Mouse (Mus musculus) kidney, postnatal 14 days (tissue): Measurements from ENCODE around the gene Gm11214.

ENCODE experiments used
- DNase-seq: peaks from one replicate; pipeline ENCODE4 v3.0.0; 2022; ENCODE audit warnings: mixed read lengths

Gene Gm11214

DNA sequence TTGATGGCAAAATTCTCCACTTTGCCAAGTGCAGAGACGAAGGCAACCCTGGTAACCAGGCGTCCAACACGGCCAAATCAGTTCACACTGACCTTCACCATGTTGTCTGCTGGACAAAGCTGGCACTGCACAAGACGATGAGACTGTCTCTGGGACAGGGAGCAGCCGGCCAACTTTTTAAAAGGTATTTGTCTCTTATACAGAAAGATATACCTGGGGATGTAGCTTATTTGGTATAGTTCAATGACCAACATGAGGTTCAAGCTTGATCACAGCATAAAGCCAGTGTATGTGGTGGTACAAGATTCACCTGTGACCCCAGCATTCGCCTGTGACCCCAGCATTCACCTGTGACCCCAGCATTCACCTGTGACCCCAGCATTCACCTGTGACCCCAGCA lies at the start of gene Gm11214:
Gene Gm11214 (minus strand): TSS at position 101 of the 400 bp plus-strand sequence.
- no peak for DNase-seq

DNA sequence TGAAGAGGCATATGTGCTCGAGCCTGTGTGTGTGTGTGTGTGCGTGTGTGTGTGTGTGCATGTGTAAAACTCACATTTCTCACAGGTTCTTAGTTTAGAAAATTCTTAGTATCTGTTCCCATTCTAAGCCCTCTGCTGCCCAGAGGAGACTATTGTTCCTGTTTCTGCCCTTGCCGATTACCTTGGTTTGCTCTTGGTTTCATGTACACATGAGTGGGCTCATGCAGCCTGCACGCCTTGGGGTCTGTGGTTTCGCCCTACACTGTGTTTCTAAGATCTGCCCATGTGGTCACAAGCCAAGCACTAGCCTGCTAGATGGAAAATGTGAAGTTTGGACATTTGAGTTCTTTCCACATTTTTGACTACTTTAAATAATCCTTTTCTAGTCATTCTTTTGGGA lies 48.7 kb upstream of the Gm11214 start:
- no peak for DNase-seq

DNA sequence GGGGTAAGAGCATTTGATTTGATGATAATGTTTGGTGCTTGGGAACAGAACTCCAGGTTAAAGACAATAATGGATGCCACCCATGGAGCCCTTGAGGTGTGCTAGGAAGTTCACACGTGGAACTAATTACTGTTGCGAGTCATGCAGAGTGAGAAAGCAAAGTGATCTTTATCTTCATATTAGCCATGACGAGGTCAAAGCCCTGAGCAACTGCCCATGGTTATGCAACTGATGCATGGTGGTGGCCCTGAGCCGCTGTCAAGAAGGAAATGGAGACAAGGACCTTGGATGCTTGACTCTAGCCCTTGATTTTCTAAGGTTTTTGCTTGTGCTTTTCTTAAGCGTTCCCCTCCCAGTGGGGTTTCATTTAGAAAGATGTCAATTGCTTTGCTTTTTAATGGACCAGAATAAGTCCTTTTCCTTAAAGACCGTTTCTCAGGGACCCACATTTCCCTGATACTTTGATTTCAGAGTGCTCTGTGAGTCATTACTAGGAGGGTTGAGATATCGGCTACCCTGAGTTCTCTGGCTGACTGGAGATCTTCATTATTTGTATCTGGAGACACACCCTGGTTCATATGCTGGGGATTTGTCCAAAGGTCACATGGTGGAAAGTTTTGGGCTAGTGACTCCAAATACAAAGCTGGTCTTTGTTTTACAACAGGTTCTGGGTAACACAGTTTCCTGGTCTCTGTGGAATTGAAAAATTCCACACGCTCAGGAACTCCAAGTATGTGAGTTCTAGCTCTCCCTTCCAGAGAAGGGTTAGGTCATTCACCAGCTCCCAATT lies 47.4 kb upstream of the Gm11214 start:
- no peak for DNase-seq

DNA sequence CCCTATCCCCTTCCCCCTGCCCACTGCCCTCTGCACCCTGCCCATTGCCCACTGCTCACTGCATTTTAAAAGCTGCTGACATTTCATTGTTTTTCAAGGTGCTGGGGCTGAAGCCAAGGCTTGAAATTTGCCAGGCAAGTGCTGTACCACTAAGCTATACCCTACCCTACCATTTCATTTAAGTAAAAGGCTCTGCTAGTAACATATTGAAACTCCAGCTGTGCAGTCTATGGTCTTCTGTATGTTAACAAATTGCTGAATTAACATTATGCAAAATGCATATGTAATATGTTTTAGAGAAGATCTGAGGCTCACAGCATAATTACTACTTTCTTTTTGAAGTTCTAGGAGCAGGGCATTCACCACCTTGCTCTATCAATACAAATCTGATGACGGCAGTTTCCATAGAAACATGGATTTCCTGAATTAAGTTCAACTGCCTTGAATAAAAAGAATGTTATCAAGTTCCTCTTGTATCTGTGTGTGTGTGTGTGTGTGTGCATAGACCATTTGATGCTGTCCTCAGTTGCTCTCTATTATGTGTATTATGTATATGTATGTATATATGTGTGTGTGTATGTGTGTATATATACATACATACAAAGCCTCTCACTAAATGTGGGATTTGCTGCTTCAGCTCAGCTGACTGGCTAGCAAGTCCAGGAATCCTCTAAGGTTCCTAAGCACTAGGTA lies 43.2 kb upstream of the Gm11214 start:
- DNase-seq, result no peak

DNA sequence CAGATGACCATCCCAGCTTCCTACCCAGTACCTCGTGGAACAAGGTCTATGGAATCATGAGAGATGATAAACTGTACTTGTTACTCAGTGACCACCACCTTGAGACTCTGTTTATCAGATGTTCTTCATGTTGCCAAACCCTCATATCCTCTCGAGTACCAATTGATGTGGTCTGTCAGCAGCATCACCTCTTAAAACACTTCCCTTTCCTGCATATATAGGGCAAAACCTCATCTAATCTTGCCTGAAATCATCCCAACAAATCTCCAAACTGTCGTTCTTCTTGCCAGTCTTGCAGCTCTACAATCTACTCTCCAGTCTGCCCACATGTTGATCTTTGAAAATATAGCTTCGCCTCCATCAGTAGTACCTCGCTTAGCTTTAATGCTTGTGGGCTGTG lies 41.1 kb upstream of the Gm11214 start:
- no peak for DNase-seq

DNA sequence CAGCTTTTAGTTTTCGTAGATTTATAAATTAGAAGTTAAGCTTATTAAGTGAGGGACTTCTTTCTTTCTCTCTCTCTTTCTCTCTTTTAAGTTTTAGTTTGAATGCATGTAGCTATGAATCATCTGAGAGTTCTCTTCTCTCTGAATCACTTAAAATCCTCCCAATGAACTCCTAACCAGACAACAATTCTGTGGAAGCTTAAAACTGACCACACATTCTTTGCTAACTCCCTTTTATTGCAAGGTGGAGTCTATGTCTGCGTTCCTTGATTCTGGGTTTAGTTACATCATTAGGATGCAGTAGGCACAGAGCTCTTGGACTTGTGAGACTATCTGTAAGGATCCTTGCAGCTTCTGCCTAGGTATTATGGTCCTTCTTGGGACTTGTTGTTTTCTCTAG lies 40.5 kb upstream of the Gm11214 start:
- no peak for DNase-seq

DNA sequence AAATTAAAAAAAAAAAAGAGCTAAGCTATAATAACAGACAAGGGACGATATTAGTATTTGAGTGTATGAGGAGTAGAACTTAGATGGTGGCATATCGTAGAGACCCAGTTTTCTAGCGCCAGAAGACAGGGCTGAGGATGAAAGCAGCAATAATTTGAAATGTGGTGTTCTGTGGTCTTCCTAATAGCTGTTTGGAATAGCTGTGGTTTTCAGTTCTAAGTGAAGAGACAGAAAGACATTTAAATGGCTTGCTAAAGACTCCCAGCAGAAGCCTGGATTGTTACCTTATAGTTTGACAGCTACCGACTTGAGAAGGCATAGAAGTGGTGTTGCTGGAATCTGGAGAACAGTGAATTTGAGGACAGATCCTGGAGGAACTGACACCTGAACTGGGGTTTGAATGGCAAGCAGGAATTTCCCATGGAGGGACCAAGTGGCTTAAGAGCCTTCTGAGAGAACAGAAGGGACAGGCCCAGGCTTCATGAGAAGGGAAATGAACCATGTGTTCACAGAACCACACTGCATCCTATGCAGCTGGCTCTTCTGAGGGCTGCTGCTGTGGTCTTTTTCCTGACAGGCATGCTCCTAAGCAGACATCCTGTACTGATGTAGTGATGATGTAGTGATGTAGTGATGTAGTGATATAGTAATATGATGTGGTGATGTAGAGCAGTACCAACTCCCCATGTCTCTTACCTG lies 39.0 kb upstream of the Gm11214 start:
- no peak for DNase-seq

DNA sequence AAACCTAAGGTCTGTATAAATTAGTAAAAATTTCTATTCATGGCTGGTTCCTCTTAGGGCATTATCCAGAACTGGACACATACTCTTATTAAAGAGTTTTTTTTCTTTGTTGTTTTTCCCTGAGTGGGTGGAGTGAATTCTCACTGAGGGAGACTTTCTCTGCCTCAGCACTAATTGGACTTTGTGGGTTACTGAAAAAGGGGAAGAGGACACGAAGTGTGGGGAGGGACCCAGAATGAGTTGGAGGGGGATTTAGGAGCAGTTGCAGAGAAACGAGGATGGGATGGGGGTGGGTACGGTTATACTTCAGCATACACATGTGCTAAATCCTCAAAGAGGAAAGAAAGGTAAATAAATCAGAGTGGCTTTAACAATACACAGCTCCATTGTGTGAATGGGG lies 36.6 kb upstream of the Gm11214 start:
- no peak for DNase-seq

DNA sequence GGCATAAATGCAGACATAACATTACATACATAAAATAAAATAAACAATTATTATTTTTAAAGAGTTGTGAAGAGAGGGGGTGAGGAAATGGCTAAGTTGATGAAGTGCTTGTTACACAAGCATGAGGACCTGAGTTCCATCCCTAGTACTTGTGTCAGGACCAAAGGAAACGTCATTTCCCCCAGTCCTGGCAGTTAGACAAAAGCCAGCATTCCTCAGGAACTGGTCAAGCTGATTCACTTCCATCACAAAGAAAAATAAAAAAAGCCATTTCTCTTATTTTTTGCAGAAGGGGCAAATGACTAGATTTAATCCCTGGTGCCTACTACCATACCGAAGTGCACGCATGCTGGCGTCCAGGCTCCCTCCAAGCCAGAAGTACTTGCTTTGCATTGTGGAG lies 33.7 kb upstream of the Gm11214 start:
- peak; percentile 16 for DNase-seq

DNA sequence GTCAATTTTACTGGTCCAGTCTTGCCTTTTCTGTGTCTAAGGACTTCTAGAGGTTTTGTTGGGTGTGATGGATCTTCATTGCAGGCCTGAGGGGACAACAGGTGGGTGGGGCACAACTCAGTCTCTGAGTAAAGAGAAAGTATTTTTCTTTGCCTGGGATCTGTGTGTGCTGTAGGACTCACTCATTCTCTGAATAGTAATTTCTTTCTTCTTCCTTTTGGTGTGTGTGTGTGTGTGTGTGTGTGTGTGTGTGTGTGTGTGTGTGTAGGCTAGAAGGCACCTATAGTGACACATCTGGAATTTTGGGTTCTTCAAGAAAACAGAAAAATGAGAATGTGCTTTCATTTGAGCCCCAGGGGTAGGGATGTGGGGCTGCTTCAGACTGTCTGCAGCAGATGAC lies 29.2 kb upstream of the Gm11214 start:
- DNase-seq, result no peak

DNA sequence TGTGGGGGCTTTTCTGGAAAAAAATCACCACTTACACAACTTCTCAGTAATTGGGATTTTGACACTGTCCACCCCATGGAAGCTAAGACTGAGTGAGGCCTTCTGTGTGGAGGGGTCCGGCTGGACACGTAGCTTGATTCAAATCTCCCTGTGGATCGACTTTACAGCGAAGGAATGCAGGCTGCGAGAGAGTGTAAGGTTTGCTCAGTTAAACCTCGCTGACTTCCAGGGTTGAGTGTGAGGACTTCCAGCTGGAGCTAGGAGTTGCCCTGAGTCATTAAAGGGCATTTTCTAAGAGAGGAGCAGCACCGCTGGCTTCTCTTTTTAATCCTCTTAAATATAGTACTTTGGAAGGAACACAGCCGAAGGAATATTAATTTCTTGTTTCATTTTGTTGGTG lies 24.2 kb upstream of the Gm11214 start:
- DNase-seq, result peak; percentile 26

DNA sequence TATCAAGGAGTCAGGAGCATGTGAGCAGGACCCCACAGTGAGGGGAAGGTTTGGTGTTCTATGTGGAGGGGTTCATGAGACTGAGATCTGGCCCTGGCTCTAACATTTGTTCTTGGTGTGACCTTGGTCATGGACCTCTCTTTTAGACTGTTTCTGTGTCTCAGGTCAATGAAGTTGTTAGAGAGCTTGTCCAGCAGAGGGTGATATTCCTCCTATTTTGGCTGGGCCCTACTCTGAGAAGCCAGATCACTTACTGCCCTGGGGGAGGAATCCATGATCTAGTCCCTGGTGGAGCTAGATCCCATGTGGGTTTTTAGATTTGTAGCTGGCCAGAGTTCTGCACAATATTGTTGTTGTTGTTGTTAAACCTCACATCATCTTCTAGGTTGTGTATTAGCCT lies 23.0 kb upstream of the Gm11214 start:
- DNase-seq, result peak; percentile 67

DNA sequence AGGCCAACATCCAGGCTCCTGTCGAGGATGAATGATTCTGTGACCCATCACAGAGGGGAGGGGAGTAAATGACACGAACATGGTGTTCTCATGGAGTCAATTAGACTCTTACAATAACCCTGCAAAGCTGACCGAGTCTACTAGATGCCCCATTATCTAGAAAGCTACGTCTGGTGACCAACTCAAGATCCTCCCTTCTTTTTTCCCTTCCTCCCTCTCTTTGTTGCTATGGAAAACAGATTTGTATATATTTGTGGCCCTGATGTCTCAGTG lies 22.0 kb upstream of the Gm11214 start:
- no peak for DNase-seq

DNA sequence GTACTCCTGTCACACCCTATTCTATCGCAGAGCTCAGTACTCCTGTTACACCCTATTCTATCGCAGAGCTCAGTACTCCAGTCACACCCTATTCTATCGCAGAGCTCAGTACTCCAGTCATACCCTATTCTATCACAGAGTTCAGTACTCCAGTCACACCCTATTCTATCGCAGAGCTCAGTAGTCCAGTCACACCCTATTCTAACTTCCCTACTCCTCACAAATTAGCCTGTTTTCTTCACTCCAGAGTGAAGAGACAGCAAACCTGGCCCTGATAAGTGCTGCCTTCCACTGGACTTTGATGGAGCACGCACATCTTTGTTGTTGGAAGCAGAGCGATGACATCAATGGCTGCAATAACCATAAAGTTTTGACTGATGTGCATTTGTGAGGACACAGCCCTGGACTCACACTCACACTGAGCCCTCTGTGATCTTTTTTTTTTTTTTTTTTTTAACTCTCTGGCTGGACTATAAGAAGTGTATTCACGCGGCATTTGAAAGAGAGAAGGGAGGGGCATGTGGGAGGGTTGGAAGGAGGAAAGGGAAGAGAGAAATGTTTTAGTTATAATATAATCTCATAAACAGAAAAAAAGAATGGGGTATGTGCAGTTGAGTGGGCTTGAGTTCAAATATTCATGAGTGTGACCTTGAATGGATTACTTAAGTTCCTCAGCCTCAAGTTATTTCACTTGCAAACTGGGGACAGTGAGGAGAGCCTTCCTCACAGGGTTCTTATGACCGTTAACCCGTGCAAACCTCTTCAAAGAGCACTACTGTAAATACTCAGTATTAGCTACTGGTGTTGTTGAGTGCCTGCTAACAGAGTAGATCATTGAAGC lies 21.5 kb upstream of the Gm11214 start:
- no peak for DNase-seq

DNA sequence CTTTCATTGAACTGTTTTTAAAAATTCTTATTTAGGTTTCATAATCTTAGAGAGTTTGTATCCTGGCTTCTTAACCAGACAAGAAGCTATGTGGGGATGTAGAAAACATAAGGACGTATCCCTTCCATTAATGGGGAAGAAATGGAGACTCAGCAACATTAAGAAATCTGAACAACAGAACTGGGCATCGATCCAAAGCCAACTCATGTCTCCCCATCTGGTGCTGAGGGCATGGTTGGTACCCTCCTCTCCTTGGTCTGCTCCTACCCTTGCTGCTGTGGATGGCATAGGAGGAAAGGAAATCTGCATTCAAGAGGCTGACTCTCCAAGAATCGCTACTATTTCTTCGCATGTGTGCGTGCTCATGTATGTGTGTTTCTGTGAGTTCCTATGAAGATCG lies 20.5 kb upstream of the Gm11214 start:
- DNase-seq, result no peak

DNA sequence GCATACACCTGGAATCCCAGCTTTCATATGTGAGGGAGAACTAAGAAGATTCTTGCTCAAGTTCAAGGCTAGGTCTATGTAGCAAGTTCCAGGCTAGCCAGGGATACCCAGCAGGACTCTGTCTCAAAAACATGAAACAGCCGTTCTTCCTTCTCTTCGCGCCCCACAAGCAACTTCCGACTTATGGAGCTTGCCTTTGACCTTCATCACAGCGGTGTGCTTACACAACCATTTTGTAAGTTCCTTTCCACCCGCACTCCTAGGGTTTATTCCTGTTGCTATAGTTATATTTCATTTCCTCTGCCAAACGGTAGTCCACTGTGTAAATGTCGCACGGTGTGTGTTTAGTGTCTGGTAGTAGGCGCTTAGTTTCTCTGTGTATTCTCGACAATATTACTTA lies 19.9 kb upstream of the Gm11214 start:
- no peak for DNase-seq

DNA sequence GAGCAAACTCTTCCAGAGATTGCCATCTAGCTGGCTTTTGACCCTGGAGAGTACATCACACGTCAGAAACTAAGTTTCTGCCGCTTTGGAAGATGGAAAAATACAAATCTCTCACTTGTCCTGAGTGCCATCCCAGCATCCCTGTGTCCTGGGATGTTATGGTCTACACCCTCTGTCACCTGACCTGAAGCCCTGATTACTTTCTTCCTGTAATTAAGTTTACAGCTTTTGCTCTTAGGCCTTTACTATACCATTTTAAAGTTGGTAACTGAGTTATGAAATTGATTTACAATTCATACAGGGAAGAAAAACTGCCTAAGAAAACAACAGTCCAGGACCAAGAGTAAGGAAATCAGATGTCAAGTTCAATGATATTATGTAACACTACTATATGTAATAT lies 19.3 kb upstream of the Gm11214 start:
- no peak for DNase-seq

DNA sequence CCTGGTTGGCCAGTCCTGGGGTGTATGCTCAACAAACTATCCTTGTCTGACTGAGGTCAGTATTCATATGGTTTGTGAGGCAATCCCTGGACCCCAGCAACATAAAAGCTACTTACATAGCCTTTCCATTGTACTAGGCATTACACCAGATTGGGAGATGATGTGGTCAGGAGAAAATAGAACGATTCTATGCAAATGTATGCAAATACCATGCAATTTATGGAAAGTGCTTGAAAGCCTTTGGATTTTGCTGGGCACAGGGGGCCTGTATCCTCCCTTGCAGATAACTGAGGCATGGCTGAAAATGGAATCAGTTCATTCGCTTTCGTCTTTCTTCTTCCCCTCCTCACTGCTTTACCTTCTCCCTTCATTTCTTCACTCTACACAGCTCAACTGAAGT lies 18.4 kb upstream of the Gm11214 start:
- no peak for DNase-seq

DNA sequence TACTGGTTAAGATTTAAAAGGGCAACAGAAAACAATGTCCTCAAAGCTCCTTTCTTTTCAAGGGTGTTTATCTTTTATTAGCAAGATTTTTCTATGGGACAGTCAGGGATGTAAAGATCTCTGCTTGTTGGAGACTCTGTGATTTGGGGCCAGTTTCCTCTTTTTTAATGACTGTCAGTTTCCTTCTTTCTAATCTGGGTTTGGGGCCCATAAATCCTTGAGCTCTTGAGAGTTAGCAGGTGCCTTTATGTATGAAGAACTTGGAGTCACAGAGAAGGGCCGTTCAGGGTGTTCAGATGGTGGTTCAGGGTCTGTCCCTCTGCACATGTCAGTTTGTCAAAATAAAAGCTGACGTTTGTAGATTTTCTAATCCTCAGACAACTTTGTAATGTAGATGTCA lies 11.9 kb upstream of the Gm11214 start:
- DNase-seq, result no peak

DNA sequence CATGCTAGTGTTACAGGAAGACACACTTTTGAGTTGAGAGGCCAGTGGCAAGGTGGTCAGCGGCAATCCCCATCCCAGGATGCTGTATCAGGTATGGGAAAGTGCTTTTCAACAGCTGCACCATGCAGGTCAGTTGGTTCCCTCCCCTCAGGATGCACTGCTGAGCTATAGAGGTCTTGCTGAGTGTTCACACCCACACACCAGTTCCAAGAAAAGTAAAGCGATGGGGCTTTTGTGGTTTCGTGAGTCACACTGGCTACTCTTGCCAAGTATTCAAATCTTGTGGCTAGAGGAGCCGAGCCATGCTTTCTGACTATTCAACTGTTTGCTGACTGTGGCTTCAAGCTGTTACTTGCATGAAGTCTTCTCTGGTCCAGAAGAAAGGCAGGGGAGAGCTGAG lies 5.1 kb upstream of the Gm11214 start:
- DNase-seq, result no peak

DNA sequence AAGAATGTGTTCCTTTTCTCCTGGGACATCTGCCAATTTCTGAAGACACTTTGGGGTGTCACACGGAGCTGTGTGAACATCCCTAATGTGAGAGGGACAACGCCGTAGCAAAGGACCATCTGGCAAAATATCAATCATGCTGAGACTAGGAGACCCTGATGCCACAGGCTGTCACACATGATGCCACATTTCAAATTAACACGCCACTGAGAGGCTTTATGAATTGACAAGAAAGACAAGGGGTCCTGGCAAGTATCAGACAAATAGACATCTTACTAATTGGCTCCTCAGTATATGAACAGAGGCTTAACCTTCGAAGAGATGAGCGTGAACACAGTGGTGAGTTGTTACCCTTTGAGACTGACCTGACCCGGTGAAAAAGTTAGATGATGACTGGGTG lies 2.6 kb upstream of the Gm11214 start:
- DNase-seq, result no peak

DNA sequence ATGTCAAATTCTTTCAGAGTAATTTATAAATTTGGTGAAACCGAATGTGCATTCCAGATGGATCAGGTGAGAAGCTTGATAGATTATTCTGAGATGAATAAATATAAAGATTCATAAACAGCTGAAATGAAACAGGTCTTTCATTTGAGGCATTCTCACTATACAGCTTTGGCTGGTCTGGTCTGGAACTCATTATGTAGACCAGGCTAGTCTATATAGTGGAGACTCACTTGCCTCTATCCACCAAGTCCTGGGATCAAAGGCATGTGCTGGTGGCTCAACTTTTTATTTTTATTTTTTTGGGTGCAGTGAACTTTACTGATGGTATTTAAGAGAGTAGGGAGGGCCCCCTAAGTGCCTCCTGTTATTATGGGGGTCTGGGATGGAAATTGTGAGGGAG lies 1.3 kb downstream of the Gm11214 start:
- no peak for DNase-seq

DNA sequence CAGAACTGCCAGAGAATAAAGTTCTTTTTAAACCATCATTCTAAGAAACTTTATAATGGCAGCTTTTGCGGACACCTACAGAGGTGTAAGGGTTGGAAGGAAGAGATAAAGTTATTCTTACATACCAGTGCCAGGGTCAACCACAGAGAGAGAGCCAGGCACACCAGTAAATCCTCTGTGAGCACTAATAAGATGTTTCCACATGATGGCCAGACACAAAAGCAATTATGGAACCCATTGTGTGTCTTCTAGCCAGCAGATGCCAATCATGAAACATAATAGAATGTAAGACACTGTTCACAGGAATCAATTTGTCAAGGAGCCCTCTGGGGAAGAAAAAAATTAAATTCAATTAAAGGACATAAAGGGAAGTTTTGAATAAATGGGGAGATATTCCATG lies 1.8 kb downstream of the Gm11214 start:
- DNase-seq, result no peak
